Mouse (Mus musculus): ENCODE measurements around the gene Spata25. TPM values are rescaled to one million over a fixed set of nuclear protein-coding genes. Genes with fewer than 3 reads are reported as not detected.
"Not testable (repeated sequence)": the region's sequence is repeated elsewhere in the genome, so short reads cannot be mapped to it uniquely, and the experiment has no call there.

The Spata25 gene
- 0.13 TPM in 1 of 2 replicates, not detected in the other for polyA plus RNA-seq (2012; rRNA removed)

DNA sequence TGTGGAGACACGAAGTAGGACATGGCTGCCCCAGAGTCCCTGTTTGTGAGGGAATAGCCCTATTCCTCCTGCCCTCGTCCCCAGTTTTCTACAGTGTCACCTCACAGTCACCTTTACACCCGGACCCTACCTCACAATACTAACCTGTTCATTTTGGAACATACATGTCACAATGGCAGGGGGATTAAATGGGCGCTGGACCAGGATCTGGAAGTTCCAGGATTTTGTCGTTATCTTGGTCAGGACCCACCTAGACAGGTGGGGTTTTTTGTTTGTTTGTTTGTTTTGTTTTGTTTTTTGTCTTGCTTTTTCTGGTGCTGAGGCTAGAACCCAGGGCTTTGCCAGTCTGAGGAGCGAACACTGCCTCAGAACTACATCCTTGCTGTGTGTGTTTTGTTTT is at the start of gene Spata25:
Gene Spata25, minus strand, starts transcription at position 101 of the 400 bp plus-strand sequence.
- no peak for DNase-seq (ENCODE audit: low spot score)

DNA sequence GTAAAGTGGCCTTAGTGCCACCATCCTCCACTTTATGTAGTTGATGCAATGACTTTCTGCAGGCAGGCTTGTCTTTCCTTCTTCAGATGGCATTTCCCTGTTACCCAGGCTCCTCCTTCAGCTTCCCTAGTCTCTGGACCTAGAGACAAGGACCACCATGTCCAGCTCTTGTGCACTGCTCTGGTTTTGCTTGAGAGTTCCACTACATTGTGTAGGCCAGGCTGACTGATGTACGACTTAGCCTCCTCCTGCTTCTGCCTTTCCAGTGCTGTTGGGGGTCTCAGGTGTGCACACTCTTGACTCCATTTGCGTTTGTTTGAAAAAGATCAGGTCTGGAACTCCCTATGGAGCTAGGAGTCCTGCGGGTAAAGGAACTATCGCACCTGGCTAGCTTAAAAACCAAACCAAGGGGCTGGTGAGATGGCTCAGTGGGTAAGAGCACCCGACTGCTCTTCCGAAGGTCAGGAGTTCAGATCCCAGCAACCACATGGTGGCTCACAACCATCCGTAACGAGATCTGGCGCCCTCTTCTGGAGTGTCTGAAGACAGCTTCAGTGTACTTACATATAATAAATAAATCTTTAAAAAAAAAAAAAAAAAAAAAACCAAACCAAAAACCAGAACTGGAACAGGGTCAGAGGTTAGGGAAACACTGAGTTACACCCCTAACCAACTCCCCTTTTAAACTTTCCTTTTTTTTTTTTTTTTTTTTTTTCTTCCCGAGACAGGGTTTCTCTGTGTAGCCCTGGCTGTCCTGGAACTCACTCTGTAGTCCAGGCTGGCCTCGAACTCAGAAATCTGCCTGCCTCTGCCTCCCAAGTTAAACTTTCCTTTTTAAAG is 49.3 kb upstream of the Spata25 start:
- not testable (repeated sequence) for DNase-seq (ENCODE audit: low spot score)

DNA sequence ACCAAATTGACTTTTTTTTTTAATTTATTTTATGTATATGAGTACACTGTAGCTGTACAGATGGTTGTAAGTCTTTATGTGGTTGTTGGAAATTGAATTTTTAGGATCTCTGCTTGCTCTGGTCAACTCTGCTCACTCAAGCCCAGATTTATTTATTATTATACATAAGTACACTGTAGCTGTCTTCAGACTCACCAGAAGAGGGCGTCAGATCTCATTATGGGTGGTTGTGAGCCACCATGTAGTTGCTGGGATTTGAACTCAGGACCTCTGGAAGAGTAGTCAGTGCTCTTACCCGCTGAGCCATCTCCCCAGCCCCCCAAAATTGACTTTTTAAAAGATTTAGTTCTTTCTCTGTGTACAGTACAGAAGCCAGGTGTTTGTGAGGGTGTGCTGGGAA is 47.3 kb upstream of the Spata25 start:
- not testable (repeated sequence) for DNase-seq (ENCODE audit: low spot score)

DNA sequence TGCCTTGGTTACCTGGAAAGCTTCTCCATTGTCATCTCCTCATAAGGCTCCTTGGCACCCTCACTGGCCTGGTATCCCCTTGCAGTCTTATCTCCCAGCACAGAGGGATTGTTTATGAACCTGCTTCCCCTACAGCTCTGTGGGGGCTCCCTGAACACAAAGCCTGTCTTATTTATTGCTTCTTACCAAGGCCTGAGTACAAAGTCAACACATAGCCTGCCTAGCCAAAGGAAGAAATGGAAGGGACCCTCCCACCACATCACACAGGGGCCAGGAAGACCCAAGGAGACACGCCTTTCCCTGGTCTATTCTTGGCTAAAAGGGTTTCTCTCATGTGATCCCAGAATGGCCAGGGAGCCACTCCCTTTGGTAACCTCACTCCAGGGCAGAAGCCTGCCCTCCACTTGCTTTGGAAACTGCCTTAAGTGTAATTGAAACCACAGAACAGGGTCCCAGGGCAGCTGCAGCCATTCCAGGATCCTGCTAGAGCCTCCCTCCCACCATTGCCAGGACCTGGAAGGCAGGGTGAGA is 46.0 kb upstream of the Spata25 start:
- no peak for DNase-seq (ENCODE audit: low spot score)

DNA sequence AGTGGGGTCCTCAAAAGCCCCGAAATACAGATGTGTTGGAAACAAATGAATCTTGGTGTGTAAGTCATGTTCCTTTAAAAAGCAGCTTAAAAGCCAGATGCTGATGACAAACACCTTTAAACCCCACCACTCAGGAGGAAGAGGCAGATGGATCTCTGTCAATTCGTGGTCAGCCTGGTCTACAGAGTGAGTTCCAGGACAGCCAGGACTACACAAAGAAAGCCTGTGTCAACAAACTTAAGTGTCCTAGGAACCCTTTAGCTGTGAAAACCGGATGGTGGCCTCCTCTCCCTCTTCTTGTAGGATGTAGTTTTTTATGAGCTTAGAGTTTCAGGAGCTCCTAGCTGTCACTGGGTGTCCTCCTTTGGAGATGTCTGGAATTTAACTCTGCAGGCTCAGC is 45.3 kb upstream of the Spata25 start:
- DNase-seq (ENCODE audit: low spot score): no peak

DNA sequence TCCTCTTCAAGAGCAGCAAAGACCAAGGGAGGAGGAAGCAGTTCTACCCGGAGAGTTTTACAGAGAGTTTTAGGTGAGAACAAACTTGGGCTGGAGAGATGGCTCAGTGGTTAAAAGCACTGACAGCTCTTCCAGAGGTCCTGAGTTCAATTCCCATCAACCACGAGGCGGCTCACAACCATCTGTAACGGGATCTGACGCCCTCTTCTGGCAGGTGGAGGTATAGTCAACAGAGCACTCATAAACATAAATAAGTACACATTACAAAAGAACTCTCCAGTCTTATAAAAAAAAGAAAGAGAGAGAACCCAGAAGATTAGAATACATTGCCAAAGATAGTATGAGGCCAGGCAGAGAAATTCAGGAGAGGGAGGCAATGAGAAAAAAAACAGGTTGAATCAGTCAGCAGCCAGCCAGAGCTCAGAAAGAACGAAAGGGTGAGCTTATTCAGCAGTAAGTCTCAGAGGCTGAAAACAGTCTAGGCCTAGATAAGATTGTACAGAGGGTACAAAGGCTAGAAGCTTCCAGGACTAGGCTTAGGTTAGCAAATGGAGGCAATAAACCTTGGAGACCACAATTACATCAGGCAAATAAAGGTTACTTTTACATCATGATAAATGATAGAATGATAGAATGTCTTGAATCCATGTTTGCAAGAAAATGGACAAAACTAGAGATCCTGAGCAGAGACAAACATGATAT is 43.4 kb upstream of the Spata25 start:
- no peak for DNase-seq (ENCODE audit: low spot score)

DNA sequence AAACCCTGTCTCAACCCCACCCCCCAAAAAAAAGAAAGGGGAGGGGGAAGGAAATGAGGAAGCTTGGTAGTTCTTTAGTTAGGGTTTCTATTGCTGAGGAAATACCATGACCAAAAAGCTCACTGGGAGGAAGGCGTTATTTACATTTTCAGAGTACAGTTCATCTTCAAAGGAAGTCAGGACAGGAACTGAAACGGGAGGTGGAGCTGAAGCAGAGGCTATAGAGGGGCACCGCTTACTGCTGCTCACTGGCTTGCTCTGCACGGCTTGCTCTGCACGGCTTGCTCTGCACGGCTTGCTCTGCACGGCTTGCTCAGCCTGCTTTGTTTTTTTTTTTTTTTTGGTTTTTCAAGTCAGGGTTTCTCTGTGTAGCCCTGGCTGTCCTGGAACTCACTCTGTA is 40.2 kb upstream of the Spata25 start:
- no peak for DNase-seq (ENCODE audit: low spot score)

DNA sequence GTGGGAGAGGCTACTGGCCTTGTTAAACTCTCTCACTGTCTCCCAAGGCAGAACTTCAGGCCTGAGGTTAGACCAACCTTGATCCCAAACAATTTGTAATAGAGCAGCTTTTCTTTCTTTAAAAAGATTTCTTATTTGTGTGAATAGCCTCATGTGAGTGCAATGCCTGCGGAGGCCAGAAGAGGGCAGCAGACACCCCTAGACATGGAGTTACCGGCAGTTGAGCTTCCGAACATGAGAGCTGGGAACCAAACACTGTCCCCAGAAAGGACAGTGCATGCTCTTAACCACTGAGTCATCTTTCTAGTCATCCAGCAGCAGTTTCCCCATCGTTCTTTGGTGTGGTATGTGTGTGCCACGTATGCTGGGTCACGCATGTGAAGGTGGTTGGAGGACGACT is 39.2 kb upstream of the Spata25 start:
- DNase-seq (ENCODE audit: low spot score): no peak

DNA sequence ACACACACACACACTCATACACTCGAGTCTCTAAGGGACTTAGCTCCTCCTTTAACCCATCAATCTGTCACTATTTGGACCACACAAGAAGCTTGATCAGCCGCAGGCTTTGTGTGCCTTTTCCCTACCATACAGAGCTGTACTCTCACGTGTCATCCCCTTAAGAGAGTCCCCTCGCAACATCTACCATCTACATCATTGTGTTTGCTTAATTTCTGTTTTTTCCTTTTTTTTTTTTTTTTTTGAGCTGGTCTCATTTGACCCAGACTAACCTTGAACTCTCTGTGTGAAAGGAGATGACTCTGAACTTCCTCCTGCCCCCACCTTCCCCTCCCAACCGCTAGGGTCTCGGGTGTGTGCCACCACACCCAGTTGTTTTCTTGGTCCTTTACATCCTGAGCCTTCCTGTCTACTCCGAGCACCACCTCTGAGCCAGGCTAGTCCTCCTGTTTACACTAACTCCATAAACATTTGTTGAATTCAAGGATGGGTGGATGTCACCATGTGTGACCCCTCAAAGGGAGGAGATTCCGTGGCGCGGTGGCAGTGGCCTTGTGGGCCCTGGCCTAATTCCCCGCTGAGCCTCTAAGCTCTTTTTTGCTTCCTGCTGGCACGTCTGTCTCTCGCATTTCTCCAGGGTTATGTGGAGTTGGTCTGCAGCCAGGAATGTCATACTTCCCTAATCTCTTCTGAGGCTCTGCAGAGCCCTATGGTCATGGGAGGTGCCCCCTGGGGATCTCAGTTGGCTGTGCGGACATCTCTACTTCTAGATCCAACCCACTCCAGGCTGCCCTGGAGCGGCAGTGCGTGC is 38.6 kb upstream of the Spata25 start:
- DNase-seq (ENCODE audit: low spot score): no peak

DNA sequence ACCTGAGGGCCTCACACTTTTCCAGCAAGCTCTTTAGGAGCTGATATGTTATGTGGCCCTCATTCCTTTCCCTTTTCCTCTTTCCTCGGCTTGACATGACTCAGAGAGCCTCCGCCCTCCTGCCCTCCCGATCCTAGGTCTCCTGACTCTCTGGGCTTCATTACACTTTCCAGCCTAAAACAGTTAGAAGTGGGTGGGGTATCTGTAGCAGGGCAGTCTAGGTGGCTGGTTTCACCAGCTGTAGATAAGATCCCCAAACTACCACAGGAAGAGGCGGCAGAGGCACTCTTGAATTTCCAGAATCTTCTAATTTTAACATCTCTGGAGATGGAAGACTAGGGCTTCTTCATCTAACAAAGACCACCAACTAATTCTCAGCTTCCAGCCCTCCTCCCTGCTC is 36.3 kb upstream of the Spata25 start:
- DNase-seq (ENCODE audit: low spot score): no peak

DNA sequence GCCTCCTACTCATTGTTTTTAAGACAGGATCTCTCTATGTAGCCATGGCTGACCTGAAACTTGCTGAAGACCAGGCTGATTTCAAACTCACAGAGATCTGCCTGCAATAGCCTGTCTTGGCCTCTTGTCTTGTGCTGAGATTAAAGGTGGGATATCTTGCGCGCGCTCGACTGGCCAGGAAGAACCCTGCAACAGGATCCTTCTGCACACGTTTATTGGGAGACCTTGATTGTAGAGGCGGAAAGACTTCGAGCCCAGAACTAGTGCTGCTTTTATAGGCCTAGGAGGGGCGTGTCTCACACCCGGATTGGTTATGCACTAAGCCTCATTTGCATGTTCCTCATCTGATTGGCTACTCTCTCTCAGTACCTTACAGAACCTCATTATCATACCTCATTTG is 35.1 kb upstream of the Spata25 start:
- DNase-seq (ENCODE audit: low spot score): not testable (repeated sequence)

DNA sequence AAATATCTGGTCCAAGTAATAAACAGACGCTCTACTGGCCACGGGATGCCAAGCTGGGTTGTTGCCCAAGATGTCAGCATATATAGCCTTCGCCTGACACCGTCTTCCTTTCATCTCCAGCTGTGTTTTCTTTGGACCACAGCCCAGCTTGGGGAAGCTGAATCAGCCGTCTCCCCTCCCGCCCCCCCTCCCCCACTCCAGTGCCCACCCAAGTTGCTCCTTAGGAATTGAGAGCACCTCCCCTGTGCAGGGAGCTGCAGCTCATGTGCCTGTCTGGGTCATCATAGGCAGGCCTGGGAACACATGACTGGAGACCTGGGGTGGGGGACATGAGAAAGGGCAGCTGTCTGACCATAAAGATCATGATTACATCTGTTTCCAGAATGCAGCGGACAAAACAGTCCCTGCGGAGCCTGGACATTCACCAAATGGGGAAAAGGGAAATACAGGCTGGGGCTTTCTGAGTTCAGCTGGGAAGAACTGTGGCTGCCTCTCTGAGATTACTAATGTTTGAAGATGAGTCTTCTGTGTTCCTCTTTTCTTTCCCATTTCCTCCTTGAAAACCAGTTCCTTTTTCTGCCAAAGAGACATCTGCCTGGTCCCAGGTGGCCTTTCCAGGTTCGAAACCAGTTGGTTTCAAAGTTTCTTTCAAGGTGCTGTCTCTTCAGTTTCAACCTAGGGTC is 34.0 kb upstream of the Spata25 start:
- DNase-seq (ENCODE audit: low spot score): no peak

DNA sequence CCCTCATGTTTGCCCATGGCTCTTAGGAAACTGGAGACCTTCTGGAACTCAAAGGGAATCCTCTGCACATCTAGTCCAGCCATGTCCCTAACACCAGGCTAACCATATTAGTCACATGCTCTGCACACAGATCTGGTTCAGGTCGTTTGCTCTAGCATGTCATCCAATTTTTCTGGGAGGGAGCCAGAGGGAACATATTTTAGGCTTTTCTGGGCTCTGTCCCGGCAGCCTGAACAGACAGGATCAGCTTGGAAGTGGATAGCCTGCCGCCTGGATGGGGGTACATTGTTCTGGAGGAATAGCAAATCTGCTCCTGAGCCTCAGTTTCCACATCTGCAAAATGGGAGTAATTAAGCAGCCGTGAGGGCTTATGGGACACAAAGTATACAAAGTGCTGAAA is 32.8 kb upstream of the Spata25 start:
- DNase-seq (ENCODE audit: low spot score): no peak

DNA sequence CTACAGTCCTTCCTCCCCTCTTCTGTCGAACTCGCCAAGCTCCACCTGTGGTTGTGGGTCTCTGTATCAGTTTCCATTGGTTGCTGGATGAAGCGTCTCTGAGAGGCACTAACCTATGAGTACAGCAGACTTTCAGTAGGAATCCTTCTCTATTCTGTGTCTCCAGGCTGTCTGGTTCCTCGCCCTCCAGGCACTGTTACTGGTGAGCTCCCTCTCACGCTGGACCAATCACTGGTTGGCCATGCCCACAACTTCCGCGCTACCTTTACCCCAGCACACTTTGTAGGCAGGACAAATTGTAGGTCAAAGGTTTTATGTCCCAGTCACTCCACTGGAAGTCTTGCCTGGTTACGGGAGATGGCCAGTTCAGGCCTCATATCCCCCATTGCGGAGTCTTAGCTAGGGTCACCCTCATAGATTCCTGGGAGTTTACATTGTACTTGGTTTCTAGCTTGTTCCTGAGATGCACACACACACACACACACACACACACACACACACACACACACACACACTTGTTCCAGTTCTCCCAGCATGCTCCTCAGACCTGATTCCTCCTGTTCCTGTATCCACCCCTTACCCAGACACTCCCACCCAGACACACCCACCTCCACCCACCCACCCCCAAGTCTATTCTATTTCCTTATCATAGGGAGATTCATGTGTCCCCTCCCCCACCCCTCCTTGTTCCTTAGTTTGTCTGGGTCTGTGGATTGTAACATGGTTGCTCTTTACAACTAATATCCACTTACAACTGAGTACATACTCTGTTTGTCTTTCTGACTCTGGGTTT is 31.5 kb upstream of the Spata25 start:
- no peak for DNase-seq (ENCODE audit: low spot score)

DNA sequence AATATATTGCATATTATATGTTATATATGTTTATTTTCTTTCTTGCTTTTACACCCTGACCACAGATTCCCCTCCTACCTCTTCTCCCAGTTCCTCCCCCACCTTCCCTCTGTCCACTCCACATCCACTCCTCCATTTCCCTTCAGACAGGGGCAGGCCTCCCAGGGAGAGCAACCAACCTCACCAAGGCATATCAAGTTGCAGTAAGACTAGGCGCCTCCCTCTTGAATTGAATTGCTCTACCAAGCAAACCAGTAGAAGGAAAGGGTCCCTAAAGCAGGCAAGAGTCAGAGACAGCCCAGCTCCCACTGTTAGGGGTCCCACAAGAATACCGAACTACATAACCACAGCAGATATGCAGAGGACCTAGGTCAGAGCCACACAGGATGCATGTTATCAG is 30.8 kb upstream of the Spata25 start:
- no peak for DNase-seq (ENCODE audit: low spot score)

DNA sequence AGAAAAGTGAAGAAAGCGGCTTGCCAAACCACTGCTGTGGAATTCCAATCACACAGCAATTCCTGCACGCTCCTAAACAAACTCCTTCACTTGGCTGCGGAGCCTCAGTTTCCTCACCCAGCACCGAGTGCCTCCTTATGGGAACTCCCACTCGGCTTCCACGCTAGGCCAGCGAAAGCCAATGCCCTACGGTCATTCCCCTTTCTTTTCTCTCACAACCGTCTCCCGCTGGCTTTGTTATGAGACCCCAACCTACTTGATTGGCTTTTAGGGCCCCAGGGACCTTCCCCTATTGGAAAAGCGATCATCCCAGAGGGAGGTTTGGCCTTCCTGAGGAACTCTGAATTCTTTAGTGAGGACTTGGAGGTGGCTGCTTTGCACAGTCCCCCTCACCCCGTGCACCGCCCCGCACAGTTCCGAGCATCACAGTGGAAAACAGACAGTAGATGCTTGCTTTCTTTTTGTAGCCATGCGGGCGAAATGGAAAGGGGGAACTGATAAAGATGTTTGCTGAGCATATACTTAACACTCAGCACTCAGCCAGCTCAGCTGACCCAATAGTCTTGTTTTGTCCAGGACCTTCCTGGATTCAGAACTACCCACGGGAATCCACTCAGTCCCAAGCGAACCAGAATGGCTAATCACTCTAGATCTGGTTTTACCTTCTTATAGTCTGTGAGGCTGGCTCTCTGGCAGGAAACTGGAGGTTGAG is 29.7 kb upstream of the Spata25 start:
- DNase-seq (ENCODE audit: low spot score): no peak

DNA sequence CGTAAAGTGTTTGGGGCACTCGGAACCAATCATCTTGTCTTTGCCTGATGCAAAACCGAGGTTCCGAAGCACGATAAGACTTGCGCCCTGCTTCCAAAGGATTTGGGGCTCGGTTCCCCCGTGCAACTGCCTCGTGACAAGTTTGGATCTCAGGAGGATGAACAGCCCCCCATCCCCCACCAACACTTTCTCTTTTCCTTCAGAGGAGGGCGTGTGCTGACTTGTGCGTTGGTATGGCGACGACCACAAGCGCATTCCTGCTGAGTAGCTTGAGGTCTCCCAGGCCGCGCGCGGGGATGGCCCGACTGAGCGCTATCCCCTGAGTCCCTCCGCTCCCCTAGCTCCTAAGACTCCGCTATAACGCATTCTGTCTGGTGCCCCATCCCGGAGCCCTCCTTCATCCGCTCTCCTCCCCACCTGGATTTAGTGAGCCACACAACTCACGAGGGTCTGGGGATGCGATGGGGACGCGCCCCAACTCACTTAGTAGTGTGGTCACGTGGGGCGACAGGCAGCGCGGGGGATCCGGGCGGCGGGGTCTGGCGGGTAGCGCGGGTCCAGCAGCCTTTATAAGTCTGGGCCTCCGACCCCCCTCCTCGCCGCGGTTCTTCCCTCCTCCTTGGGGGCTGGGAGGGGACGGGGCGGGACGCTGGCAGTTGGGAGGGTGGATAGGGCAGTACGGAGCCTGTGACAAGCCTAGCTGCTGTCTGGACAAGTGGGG is 28.9 kb upstream of the Spata25 start, which contains the start of gene Pltp:
Gene Pltp, minus strand, starts transcription at position 611 of the 721 bp plus-strand sequence.
- no peak for DNase-seq (ENCODE audit: low spot score)

DNA sequence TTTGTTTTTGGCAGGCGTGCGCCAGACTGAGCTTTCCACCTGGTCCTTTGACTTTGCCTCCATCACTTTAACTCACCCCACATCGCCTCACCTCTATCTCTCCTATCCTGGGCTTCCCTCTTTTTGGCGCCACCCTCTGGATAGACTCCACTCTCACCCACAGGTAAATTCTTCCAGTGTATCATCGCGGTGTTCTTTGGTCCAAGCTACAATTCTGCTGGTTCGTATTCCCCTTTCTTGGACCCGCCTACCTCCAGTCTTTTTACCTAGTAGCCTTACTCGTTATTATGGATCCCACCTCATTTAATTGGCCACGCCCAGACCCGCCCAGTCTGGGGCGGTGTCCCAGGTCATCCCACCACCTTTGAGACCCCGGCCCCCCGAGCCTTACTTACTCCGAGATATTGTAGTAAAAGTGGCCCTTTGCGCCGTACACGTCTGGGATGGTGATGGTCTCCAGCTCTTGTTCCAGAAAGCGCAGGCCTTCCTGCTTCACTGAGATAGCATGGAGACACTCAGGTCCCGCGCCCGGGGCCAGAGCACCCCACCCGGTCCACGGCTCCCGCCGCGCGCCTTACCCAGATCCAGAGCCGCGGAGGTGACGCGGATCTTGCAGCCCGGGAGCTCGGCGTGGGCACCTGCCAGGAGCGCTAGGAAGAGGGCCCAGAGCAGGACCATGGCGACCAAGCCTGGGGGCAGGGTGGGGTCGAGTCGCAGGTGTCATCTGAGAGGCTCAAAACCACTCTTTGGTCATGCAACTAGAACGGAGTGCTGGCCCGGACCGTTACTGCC is 28.2 kb upstream of the Spata25 start:
- DNase-seq (ENCODE audit: low spot score): no peak
